Mouse (Mus musculus) limb, embryonic 12.5 days (tissue): ENCODE data around the gene Dexi. TPM values are rescaled to one million over a fixed set of nuclear protein-coding genes. Genes with fewer than 3 reads are reported as not detected.

Source experiments
- polyA plus RNA-seq: library from polyadenylated mRNA; unstranded; fragments of >200 nt; fragmentation: Nextera tagmentation; extraction: Ambion mirVana; gene quantifications from 2 replicates; pipeline ENCODE4 v1.2.1, GENCODE M21; 2016

The Dexi gene
- polyA plus RNA-seq, 1 experiment from 2014 or later = 34.0 TPM

Other genes with a start within 250 kb of the Dexi start
- gene Emp2, start 229.1 kb downstream of the Dexi start, polyA plus RNA-seq = 12.6 and 15.2 TPM in 2 replicates
- gene Tekt5, start 147.6 kb downstream of the Dexi start, polyA plus RNA-seq = 0.19 TPM in 1 of 2 replicates, not detected in the other
- gene Nubp1, start 131.1 kb downstream of the Dexi start, polyA plus RNA-seq = 80.4 and 82.7 TPM in 2 replicates
- 24.0 and 25.0 TPM in 2 replicates for gene Tvp23a, start 95.7 kb downstream of the Dexi start, polyA plus RNA-seq
- 0.36 and 0.38 TPM in 2 replicates for gene Ciita, start 63.0 kb downstream of the Dexi start, polyA plus RNA-seq
- gene Clec16a, start 2.3 kb upstream of the Dexi start, polyA plus RNA-seq = 34.6 and 40.6 TPM in 2 replicates
- 8.9 and 9.5 TPM in 2 replicates for gene Socs1, start 242.5 kb upstream of the Dexi start, polyA plus RNA-seq
- not detected in 2 replicates for gene Tnp2, start 245.6 kb upstream of the Dexi start, polyA plus RNA-seq
- not detected in 2 replicates for gene Prm3, start 247.9 kb upstream of the Dexi start, polyA plus RNA-seq